ENCODE assay signal across 14 mouse cellular contexts in the genomic region with DNA sequence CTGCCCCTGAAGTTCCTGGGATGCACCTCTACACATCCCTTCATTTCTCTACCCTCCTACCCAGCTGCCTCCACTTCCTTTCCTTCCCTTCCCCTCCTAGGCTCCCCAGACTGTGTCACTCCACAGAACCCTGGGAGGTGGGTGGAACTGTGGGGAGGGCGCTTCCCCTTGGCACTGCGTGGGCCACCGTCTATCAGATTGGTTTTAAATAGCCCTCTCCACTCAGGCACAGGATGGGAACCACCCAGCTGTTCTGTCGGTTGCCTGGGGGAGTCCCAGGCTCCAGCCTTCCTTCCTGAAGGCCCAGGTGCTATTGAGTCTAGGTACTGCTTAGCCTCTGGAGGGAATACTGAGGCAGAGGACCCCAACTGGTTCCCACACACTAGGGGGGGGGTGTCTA. TPM values are rescaled to one million over a fixed set of nuclear protein-coding genes. Genes with fewer than 3 reads are reported as not detected.
DNase-seq lines count a peak whose midpoint lies in the region; ATAC-seq and TF ChIP-seq lines count a peak whose summit lies in the region.
"Had no signal": no experiment of that assay in that cellular context is flagged by ENCODE, and none has a peak within 500 bp of the region (broad histone marks: within the 10 kb centered on the region; RNA-seq: fewer than 3 reads in every experiment).

No protein-coding gene starts in this region.

- H3K4me1 ChIP-seq in midbrain, embryonic 13.5 days (replicated peaks): peaks cover 17% of the 10 kb centered on the region

- peaks cover 10% of the 10 kb centered on the region for H3K36me3 ChIP-seq in midbrain, embryonic 13.5 days

- no peaks in the 10 kb centered on the region for H3K27me3 ChIP-seq in midbrain, embryonic 13.5 days

- ATAC-seq in frontal cortex, adult (ENCODE audit: low TSS enrichment): 0 out of 2 replicates have a peak, but pooled peaks have one; percentile 22
- ATAC-seq in CD4-positive, CD25-positive, alpha-beta regulatory T cell, adult 4 months: no peak
- no peak for ATAC-seq in midbrain, embryonic 13.5 days
- ATAC-seq: inflammation-experienced regulatory T-cells, adult 6 months had no signal

- H3K27ac ChIP-seq in layer of hippocampus, adult 2 months: peak overlapping the region; percentile 44
- H3K27ac ChIP-seq in midbrain, embryonic 13.5 days: no peak overlapping the region

- no peaks in the 10 kb centered on the region for H3K9me3 ChIP-seq in midbrain, embryonic 13.5 days

- H3K4me2 ChIP-seq in midbrain, embryonic 13.5 days (replicated peaks): no peak overlapping the region

- no peak for TF ChIP-seq CTCF in layer of hippocampus, adult 2 months (conservative IDR thresholded peaks at IDR 0.05)

- WGBS in midbrain, embryonic 13.5 days: 93% methylated on average over 4 of the region's 4 CpGs

- DNase-seq in frontal cortex, postnatal 10 days (ENCODE audit: low spot score in 2 of 2): no peak
- DNase-seq in layer of hippocampus, adult 2 months (ENCODE audit: low spot score in 2 of 2): no peak
- no peak for DNase-seq in layer of hippocampus, postnatal 10 days (ENCODE audit: low spot score in 2 of 2)
- peak; percentile 53 for DNase-seq in kidney, adult 9 months
- DNase-seq in lung, postnatal 36 days: peak; percentile 80
- DNase-seq: cerebellum, adult 18-20 months; gastrocnemius, postnatal 10 days; layer of hippocampus, postnatal 36 days had no signal

- H3K9ac ChIP-seq in midbrain, embryonic 13.5 days (replicated peaks): no peak overlapping the region

- no peak overlapping the region for H3K4me3 ChIP-seq in layer of hippocampus, adult 2 months
- no peak overlapping the region for H3K4me3 ChIP-seq in midbrain, embryonic 13.5 days (replicated peaks)

RNA-seq across cellular contexts. Expression of a gene that starts 2.5 kb away (rescaled TPM):
- total RNA-seq in layer of hippocampus, adult 2 months (2021): 1 to 10 TPM; 6.2 to 6.8 TPM
- 1 to 10 TPM; 4.9 to 7.8 TPM for total RNA-seq in layer of hippocampus, postnatal 10 days (2021)
- 1 to 10 TPM; 3.1 to 6.0 TPM for polyA plus RNA-seq in CD4-positive, CD25-positive, alpha-beta regulatory T cell, adult 4 months (2017; shearing (Covaris generic))
- polyA plus RNA-seq in midbrain, embryonic 13.5 days (2015; fragmentation: Nextera tagmentation; extraction: Ambion mirVana): 10.0 and 10.8 TPM in 2 replicates

RNA-seq across cellular contexts. Expression of a gene that starts 2.6 kb away (rescaled TPM):
- 100 to 1,000 TPM; 192 to 223 TPM for total RNA-seq in layer of hippocampus, adult 2 months (2021)
- 100 to 1,000 TPM; 171 to 176 TPM for total RNA-seq in layer of hippocampus, postnatal 10 days (2021)
- polyA plus RNA-seq in CD4-positive, CD25-positive, alpha-beta regulatory T cell, adult 4 months (2017; shearing (Covaris generic)): 10 to 100 TPM; 20.5 to 28.2 TPM
- polyA plus RNA-seq in midbrain, embryonic 13.5 days (2015; fragmentation: Nextera tagmentation; extraction: Ambion mirVana): 73.1 and 74.1 TPM in 2 replicates

RNA-seq across cellular contexts. Expression of a gene that starts 15.1 kb away (rescaled TPM):
- 10 to 100 TPM; 41.9 to 44.1 TPM for total RNA-seq in layer of hippocampus, adult 2 months (2021)
- 10 to 100 TPM; 48.5 to 49.4 TPM for total RNA-seq in layer of hippocampus, postnatal 10 days (2021)
- polyA plus RNA-seq in CD4-positive, CD25-positive, alpha-beta regulatory T cell, adult 4 months (2017; shearing (Covaris generic)): not detected
- polyA plus RNA-seq in midbrain, embryonic 13.5 days (2015; fragmentation: Nextera tagmentation; extraction: Ambion mirVana): 21.3 and 23.5 TPM in 2 replicates
- polyA plus RNA-seq: inflammation-experienced regulatory T-cells, adult 6 months had no signal

RNA-seq across cellular contexts. Expression of a gene that starts 23.2 kb away (rescaled TPM):
- 1 to 10 TPM; 2.0 to 2.3 TPM for total RNA-seq in layer of hippocampus, adult 2 months (2021)
- total RNA-seq in layer of hippocampus, postnatal 10 days (2021): 1 to 10 TPM; 1.3 to 1.6 TPM
- not detected for polyA plus RNA-seq in CD4-positive, CD25-positive, alpha-beta regulatory T cell, adult 4 months (2017; shearing (Covaris generic))
- not detected in 2 replicates for polyA plus RNA-seq in midbrain, embryonic 13.5 days (2015; fragmentation: Nextera tagmentation; extraction: Ambion mirVana)
- total RNA-seq: gastrocnemius, postnatal 10 days; liver, adult 2 months had no signal
- polyA plus RNA-seq: heart, embryonic 16.5 days; inflammation-experienced regulatory T-cells, adult 6 months; liver, adult 2 months had no signal

RNA-seq across cellular contexts. Expression of a gene that starts 34.5 kb away (rescaled TPM):
- 10 to 100 TPM; 36.6 to 43.9 TPM for total RNA-seq in layer of hippocampus, adult 2 months (2021)
- total RNA-seq in layer of hippocampus, postnatal 10 days (2021): 10 to 100 TPM; 40.1 to 43.6 TPM
- 1 to 10 TPM; 3.7 to 5.4 TPM for polyA plus RNA-seq in CD4-positive, CD25-positive, alpha-beta regulatory T cell, adult 4 months (2017; shearing (Covaris generic))
- 15.0 and 18.6 TPM in 2 replicates for polyA plus RNA-seq in midbrain, embryonic 13.5 days (2015; fragmentation: Nextera tagmentation; extraction: Ambion mirVana)

Comparison
In these comparisons a context has a peak if more than half of its experiments do, and no peak if none do; other contexts are left out.
1. DNase-seq: peak in kidney, adult 9 months (single experiment) and lung, postnatal 36 days (single experiment); none in frontal cortex, postnatal 10 days (0 of 2), layer of hippocampus, adult 2 months (0 of 2) and layer of hippocampus, postnatal 10 days (0 of 2).